Mouse (Mus musculus): ENCODE data around the gene Spata25.
"Not testable (repeated sequence)": the region's sequence is repeated elsewhere in the genome, so short reads cannot be mapped to it uniquely, and the experiment has no call there.

The Spata25 gene

DNA sequence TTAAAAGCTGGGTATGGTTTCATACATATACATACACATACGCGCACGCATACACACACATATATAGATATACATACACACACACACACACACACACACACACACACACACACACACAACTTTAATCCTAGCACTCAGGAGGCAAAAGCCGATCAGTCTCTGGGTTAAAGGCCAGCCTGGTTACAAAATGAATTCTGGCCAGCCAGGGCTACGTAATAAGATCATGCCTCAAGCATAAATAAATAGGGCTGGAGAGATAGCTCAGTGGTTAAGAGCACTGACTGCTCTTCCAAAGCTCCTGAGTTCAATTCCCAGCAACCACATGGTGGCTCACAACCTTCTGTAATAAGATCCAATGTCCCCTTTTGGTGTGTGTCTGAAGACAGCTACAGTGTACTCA is 27.2 kb upstream of the Spata25 start:
- DNase-seq (ENCODE audit: low spot score in 2 of 2), result not testable (repeated sequence)

GRCm38 (mm10) chr2:164850061-164850460 is 21.7 kb upstream of the Spata25 start:
- DNase-seq (ENCODE audit: low spot score in 2 of 2), result peak in 1 of 2 experiments; percentile 36

GRCm38 (mm10) chr2:164845782-164846181 is 17.4 kb upstream of the Spata25 start:
- DNase-seq (ENCODE audit: low spot score in 2 of 2), result no peak

GRCm38 (mm10) chr2:164835164-164835563 is 6.8 kb upstream of the Spata25 start:
- DNase-seq (ENCODE audit: low spot score in 2 of 2), result no peak

GRCm38 (mm10) chr2:164834531-164834930 is 6.2 kb upstream of the Spata25 start:
- peak in 1 of 2 experiments; percentile 31 for DNase-seq (ENCODE audit: low spot score in 2 of 2)

- DNase-seq (ENCODE audit: low spot score in 2 of 2), result peak; percentile 81 to 85
These were observed 5.1 kb upstream of the Spata25 start, which contains the start of gene Neurl2 for GRCm38 (mm10) chr2:164833314-164833959. Gene Neurl2 (minus strand): TSS chr2:164833456.

DNA sequence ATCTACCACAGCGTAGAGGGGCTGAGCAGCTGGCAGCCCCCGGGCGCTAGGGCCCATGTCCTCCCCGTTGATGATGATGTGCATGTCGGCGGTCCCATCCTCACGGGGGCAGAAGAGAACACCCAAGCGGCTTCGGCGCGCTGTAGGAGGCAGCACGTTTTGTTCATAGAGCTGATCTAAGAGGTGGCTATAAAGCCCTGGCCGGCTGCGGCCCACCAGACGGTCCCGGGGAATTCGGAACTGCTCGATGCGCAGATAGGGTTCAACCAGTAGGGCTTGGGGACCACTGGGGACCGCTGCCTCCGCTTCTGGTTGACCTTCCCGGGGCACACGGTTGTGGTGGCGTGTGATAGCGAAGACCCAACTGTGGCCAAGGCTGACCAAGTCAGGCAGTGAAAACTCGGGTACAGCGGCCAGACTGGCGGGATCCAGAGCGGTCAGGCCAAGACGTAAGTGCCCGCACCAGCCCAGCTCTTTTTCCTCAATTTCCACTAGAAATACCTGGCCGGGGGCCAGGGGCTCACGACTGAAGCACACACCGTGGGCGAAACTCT is 4.5 kb upstream of the Spata25 start, which contains the start of gene Ctsa:
Gene Ctsa, plus strand, starts transcription at position 126 of the 554 bp plus-strand sequence.
- peak; percentile 83 to 85 for DNase-seq (ENCODE audit: low spot score in 2 of 2)

DNA sequence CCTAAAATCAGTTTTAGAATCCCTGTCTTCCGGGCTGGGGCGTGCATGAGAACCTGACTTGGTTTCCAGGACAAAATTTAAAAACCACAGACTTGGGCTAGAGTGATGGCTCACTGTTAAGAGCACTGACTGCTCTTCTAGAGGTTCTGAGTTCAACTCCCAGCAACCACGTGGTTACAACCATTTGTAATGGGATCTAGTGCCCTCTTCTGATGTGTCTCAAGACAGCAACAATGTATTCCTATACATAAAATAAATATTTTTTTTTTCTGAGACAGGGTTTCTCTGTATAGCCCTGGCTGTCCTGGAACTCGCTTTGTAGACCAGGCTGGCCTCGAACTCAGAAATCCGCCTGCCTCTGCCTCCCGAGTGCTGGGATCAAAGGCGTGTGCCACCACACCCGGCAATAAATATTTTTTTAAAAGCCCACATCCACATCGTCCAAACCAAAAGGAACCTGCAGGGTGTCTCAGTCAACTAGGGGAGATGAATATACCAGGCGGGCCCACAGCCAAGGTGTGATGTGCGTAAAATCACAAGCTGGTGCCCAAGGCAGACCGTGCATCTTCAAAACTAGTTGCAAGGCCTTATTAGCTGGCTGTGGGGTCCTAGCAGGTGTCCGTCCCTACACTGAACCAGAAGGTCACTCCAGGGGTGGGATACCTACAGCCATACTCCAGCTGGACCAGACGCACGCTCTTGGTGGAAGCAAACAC is 3.9 kb upstream of the Spata25 start:
- no peak for DNase-seq (ENCODE audit: low spot score in 2 of 2)

DNA sequence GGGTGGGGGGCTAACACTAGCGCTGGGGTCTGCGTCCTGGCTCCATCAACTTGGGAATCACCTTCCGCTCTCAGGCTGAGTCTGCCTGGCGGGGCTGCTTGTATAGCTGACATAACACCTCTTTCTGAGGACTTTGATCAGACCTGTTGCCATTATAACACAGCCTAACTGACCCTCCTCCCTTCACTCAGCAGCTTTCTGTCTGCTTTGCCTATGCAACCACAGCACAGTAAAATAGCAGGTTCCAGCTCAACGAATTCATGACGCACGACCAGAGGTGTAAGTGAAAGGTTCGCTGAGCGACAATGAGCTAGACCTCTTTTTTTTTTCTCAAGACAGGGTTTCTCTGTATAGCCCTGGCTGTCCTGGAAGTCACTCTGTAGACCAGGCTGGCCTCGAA is 2.7 kb upstream of the Spata25 start:
- DNase-seq (ENCODE audit: low spot score in 2 of 2), result peak in 1 of 2 experiments; percentile 26

DNA sequence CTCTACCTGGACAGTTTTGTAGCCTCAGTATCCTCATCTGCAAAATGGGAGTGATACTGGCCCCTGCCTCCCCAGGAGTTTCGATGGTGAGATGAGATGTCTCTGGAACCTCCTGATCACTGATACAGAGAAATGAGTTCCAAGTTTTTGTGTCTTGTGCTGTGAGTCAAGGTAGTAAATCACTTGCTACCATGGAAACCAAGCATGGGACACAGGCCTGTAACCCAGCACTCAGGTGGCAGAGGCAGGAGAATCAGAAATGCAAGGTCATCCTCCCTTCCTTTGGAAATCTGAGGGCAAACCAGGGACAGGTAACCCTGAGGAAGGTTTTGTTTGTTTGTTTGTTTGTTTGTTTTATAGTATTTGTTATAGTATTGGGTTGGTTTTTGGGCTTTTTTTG is 753 bp upstream of the Spata25 start:
- DNase-seq (ENCODE audit: low spot score in 2 of 2), result no peak

GRCm38 (mm10) chr2:164827146-164827850 is 1.0 kb downstream of the Spata25 start:
- DNase-seq (ENCODE audit: low spot score in 2 of 2), result no peak

GRCm38 (mm10) chr2:164825521-164825920 is 2.8 kb downstream of the Spata25 start:
- DNase-seq (ENCODE audit: low spot score in 2 of 2), result no peak

GRCm38 (mm10) chr2:164823969-164824368 is 4.4 kb downstream of the Spata25 start:
- no peak for DNase-seq (ENCODE audit: low spot score in 2 of 2)

DNA sequence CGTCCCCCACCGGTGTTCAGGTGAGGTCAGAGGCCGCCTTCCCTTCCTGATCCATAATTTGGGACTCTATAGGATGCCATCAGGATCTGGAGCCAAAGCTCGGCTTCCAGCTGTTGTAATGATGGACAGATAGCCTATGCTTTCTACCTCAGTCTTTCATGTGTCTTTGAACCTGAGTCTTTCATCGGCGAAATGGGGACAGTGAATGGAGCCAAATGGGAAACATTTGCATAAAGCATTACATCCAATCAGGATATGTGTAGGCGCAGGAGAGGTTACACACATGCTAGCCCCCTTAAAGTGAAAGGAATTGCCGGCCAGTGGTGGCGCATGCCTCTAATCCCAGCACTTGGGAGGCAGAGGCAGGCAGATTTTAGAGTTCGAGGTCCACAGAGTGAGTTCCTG is 5.2 kb downstream of the Spata25 start:
- DNase-seq (ENCODE audit: low spot score in 2 of 2), result no peak

DNA sequence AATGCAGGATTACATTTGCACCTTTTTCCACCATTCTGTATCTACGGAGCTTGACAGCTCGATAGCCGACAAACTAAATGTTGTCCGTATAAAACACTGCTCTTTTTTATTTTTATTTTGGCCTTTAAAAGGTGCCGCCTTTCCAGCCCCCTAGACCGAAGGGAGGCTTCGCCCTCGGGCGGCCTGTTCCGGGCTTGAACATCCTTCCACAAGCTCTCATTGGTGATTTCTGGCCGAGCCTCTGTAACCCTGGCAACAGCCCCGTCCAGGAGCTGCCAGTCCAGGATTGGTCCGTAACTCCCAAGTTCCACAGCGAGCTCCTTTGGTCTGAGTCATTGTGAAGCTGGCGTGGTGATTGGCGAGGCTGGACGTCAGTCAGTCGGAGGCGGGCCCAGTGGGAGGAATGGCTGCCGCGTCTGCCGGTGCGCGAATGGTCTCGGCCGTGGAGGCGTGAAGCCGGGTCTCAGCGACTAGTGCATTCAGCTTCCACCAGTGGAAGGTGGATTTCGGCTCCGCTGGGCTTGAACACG is 5.6 kb downstream of the Spata25 start, which contains the start of gene Zswim1:
Gene Zswim1, plus strand, starts transcription at position 51 of the 530 bp plus-strand sequence.
- peak; percentile 98 for DNase-seq (ENCODE audit: low spot score in 2 of 2)

GRCm38 (mm10) chr2:164821060-164821459 is 7.3 kb downstream of the Spata25 start:
- DNase-seq (ENCODE audit: low spot score in 2 of 2), result no peak

DNA sequence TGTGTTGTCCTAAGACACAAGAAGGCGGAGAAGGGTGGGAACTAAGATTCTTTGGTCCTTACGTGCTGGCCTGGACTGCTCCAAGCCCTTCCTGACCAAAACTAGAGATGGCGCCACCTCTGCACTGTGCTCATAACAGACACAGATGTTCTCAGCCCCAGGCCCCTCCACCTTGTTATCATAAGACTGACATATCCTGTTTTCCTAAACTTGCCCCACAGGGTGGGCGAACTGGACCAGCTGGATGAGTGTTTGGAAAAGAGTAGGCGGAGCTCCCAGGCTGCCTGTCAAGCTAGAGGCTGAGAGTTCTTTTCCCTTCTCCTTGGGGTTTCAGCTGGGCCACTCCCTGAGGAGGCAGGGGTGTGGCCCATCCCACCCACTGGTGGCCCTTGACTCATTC is 10.6 kb downstream of the Spata25 start:
- DNase-seq (ENCODE audit: low spot score in 2 of 2), result no peak

DNA sequence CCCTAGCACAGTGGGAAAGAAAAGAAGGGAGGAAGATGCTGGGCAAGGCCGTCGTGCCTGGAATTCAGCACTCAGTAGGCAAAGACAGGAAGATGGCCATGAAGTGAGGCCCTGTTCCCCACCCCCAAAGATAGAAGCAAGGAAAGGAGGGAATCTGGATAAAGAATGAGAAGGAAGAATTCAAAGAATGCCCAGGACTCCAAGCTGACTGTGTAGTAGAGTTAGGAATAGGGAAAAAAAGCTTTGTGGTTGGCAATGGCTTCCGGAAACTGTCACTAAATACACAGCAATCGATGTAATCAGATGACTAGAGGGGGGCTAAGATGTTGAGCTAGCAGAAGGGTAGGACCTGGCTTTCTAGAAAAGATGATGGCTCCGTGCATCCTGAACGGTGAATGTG is 11.1 kb downstream of the Spata25 start:
- no peak for DNase-seq (ENCODE audit: low spot score in 2 of 2)

- no peak for DNase-seq (ENCODE audit: low spot score in 2 of 2)
These were observed 12.5 kb downstream of the Spata25 start for GRCm38 (mm10) chr2:164815821-164816220.

DNA sequence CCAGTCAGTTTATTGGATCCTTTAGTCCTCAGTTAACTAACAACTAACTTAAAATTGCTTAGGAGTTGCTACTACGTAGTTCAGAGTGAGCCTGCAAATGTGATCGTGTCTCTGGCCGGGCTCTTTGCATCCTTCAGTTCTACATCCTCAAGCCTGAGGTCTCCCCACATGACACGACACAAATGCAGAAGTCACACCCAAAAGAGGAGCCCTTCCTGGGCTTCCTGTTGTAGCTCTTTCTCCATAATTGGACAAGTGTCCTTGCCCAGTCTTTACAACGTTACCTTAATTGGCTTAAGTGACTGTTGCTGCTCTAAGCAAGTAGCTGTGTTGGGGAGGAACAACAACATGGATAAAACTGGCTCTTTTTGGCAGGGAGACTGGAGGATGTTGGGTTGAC is 13.0 kb downstream of the Spata25 start:
- DNase-seq (ENCODE audit: low spot score in 2 of 2), result no peak

GRCm38 (mm10) chr2:164813557-164813956 is 14.8 kb downstream of the Spata25 start:
- no peak for DNase-seq (ENCODE audit: low spot score in 2 of 2)

DNA sequence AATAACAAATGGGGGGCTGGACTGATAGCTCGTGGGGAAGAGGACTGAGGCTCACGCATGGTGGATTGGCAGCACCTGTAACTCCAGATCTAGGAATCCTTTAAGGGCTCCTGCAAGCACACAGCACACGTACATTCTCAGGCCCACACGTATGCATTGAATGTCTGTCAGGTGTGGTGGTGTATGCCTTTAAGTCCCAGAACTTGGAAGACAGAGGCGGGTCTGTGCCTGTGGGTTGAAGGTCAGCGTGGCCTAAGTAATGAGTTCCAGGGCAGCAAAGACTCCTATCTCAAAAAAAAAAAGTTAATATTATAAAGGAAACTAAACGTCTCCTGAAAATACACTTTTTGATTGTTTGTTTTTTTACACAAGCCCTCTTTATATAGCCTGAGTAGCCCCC is 21.7 kb downstream of the Spata25 start:
- no peak for DNase-seq (ENCODE audit: low spot score in 2 of 2)

All from spleen, postnatal 36 days (tissue).